Mouse (Mus musculus) midbrain, embryonic 16.5 days (tissue): ENCODE data around the gene Tysnd1. TPM values are rescaled to one million over a fixed set of nuclear protein-coding genes. Genes with fewer than 3 reads are reported as not detected.

Source experiments
- ATAC-seq: fragments of 200-750 bp; cut with Nextera tagmentation; 2 replicates; pipeline ENCODE4 v1.8.0; 2017; ENCODE audit warnings: moderate TSS enrichment
- H3K27ac ChIP-seq: fragments of 300-500 bp; sonication (generic); 2 replicates; pipeline ENCODE4 v1.5.1; 2014; ENCODE audit warnings: mild to moderate bottlenecking, low read length, mixed read lengths
- H3K27me3 ChIP-seq: fragments of 300-500 bp; sonication (generic); 2 replicates; pipeline ENCODE4 v1.6.1; 2014; ENCODE audit warnings: low read depth, low read length, mixed read lengths; ENCODE audit not compliant: control insufficient read depth, insufficient read depth
- H3K36me3 ChIP-seq: fragments of 300-500 bp; sonication (generic); 2 replicates; pipeline ENCODE4 v1.6.1; 2014; ENCODE audit warnings: mild to moderate bottlenecking, low read length, moderate library complexity, mixed read lengths; ENCODE audit not compliant: control insufficient read depth, insufficient read depth
- H3K4me1 ChIP-seq: fragments of 300-500 bp; sonication (generic); 2 replicates; pipeline ENCODE4 v1.6.1; 2014; ENCODE audit warnings: mild to moderate bottlenecking, low read length, mixed read lengths; ENCODE audit not compliant: control insufficient read depth, insufficient read depth
- H3K4me2 ChIP-seq: fragments of 300-500 bp; sonication (generic); 2 replicates; pipeline ENCODE4 v1.6.1; 2014; ENCODE audit warnings: mild to moderate bottlenecking, low read length, mixed read lengths
- H3K4me3 ChIP-seq: fragments of 300-500 bp; sonication (generic); 2 replicates; pipeline ENCODE4 v1.5.1; 2014; ENCODE audit warnings: low read depth, mild to moderate bottlenecking, low read length, moderate library complexity, mixed read lengths
- H3K9ac ChIP-seq: fragments of 300-500 bp; sonication (generic); 2 replicates; pipeline ENCODE4 v1.6.1; 2014; ENCODE audit warnings: low read depth, low read length, mixed read lengths
- H3K9me3 ChIP-seq: fragments of 300-500 bp; sonication (generic); replicated peaks from 2 replicates; pipeline ENCODE4 v1.6.1; 2014; ENCODE audit warnings: mild to moderate bottlenecking, low read length, mixed read lengths; ENCODE audit not compliant: control insufficient read depth, poor library complexity, severe bottlenecking
- WGBS: fragments of 180-500 bp; shearing (Covaris S2); extraction: QIAGEN DNeasy Blood & Tissue Kit; methylation state at CpG from one replicate; pipeline ENCODE4 v1.1.7; 2014; 5-methylcytosine and 5-hydroxymethylcytosine counted together
- polyA plus RNA-seq: library from polyadenylated mRNA; unstranded; fragments of >200 nt; fragmentation: Nextera tagmentation; extraction: Ambion mirVana; gene quantifications from 2 replicates; pipeline ENCODE4 v1.2.1, GENCODE M21; 2015

Gene Tysnd1
- polyA plus RNA-seq, 1 experiment from 2014 or later: 21.4 TPM

- Histone ChIP-seq H3K4me1 (no peaks in the 10 kb centered on the region), H3K4me2 (no peak overlapping the region), H3K36me3 (0 out of 2 replicates have a peak, but pooled peaks cover 7% of the 10 kb centered on the region), H3K9me3 (no peaks in the 10 kb centered on the region), H3K4me3 (no peak overlapping the region), H3K9ac (no peak overlapping the region), H3K27ac (no peak overlapping the region), H3K27me3 (no peaks in the 10 kb centered on the region)
- ATAC-seq: no peak
- 84% methylated on average over 4 of the region's 4 CpGs for WGBS
These were observed 9.3 kb downstream of the Tysnd1 start for GRCm38 (mm10) chr10:61704663-61705062.

GRCm38 (mm10) chr10:61706412-61707375 lies 11.4 kb downstream of the Tysnd1 start:
- H3K9ac ChIP-seq: no peak overlapping the region
- H3K9me3 ChIP-seq: no peaks in the 10 kb centered on the region
- no peaks in the 10 kb centered on the region for H3K4me1 ChIP-seq
- no peak overlapping the region for H3K4me3 ChIP-seq
- 0 out of 2 replicates have a peak, but pooled peaks cover 5% of the 10 kb centered on the region for H3K36me3 ChIP-seq
- no peak for ATAC-seq
- H3K27ac ChIP-seq: no peak overlapping the region
- 77% methylated on average over 6 of the region's 6 CpGs for WGBS
- no peaks in the 10 kb centered on the region; the same call in 1 of the 2 replicates for H3K27me3 ChIP-seq
- H3K4me2 ChIP-seq: no peak overlapping the region

GRCm38 (mm10) chr10:61713601-61714000 lies 18.3 kb downstream of the Tysnd1 start:
- Histone ChIP-seq H3K4me1 (peaks cover 6% of the 10 kb centered on the region), H3K27ac (no peak overlapping the region), H3K36me3 (no peaks in the 10 kb centered on the region), H3K4me2 (no peak overlapping the region), H3K4me3 (no peak overlapping the region), H3K9me3 (no peaks in the 10 kb centered on the region), H3K27me3 (no peaks in the 10 kb centered on the region; the same call in 1 of the 2 replicates), H3K9ac (no peak overlapping the region)
- ATAC-seq: no peak
- WGBS: 72% methylated on average over 3 of the region's 3 CpGs

GRCm38 (mm10) chr10:61714146-61714545 lies 18.8 kb downstream of the Tysnd1 start:
- no peak overlapping the region for H3K9ac ChIP-seq
- no peaks in the 10 kb centered on the region for H3K9me3 ChIP-seq
- H3K36me3 ChIP-seq: no peaks in the 10 kb centered on the region
- no peak overlapping the region for H3K4me2 ChIP-seq
- H3K4me1 ChIP-seq: peaks cover 6% of the 10 kb centered on the region
- no peak overlapping the region for H3K4me3 ChIP-seq
- no peak for ATAC-seq
- WGBS: 97% methylated on average over 4 of the region's 4 CpGs
- H3K27ac ChIP-seq: no peak overlapping the region
- H3K27me3 ChIP-seq: no peaks in the 10 kb centered on the region; the same call in 1 of the 2 replicates

GRCm38 (mm10) chr10:61714771-61715461 lies 19.6 kb downstream of the Tysnd1 start, which contains the start of gene Aifm2:
Gene Aifm2 (plus strand): TSS chr10:61715263.
- Histone ChIP-seq H3K4me2 (peak within 1 kb of the TSS; percentile 94), H3K36me3 (no peaks in the 10 kb centered on the region), H3K4me3 (peak within 1 kb of the TSS; percentile 57), H3K9ac (peak within 1 kb of the TSS; percentile 65), H3K9me3 (no peaks in the 10 kb centered on the region), H3K27ac (no peak within 1 kb of the TSS), H3K27me3 (no peaks in the 10 kb centered on the region; the same call in 1 of the 2 replicates), H3K4me1 (peaks cover 6% of the 10 kb centered on the region)
- WGBS: 13% methylated on average over 33 of the region's 36 CpGs
- peak; percentile 68 for ATAC-seq

GRCm38 (mm10) chr10:61715462-61715837 lies 20.1 kb downstream of the Tysnd1 start:
- no peak for ATAC-seq
- Histone ChIP-seq H3K4me3 (peak overlapping the region; percentile 57), H3K36me3 (no peaks in the 10 kb centered on the region), H3K27ac (no peak overlapping the region), H3K4me1 (peaks cover 6% of the 10 kb centered on the region), H3K9ac (peak overlapping the region; percentile 65), H3K9me3 (no peaks in the 10 kb centered on the region), H3K27me3 (no peaks in the 10 kb centered on the region; the same call in 1 of the 2 replicates), H3K4me2 (peak overlapping the region; percentile 94)
- WGBS: under 1% methylated on average over 11 of the region's 11 CpGs

GRCm38 (mm10) chr10:61715996-61716864 lies 20.9 kb downstream of the Tysnd1 start:
- Histone ChIP-seq H3K4me1 (peaks cover 6% of the 10 kb centered on the region), H3K27ac (no peak overlapping the region), H3K4me3 (peak overlapping the region; percentile 57), H3K9ac (no peak overlapping the region), H3K27me3 (no peaks in the 10 kb centered on the region; the same call in 1 of the 2 replicates), H3K9me3 (no peaks in the 10 kb centered on the region), H3K4me2 (peak overlapping the region; percentile 94), H3K36me3 (no peaks in the 10 kb centered on the region)
- 75% methylated on average over 7 of the region's 7 CpGs for WGBS
- ATAC-seq: 0 out of 2 replicates have a peak, but pooled peaks have one; percentile 21
